Mouse (Mus musculus) midbrain, postnatal 0 days (tissue): ENCODE data around the gene Ppargc1a. TPM values are rescaled to one million over a fixed set of nuclear protein-coding genes. Genes with fewer than 3 reads are reported as not detected.

Source experiments
- ATAC-seq: fragments of 200-750 bp; cut with Nextera tagmentation; 2 replicates; pipeline ENCODE4 v1.8.0; 2017; ENCODE audit warnings: moderate number of reproducible peaks, mild to moderate bottlenecking, moderate TSS enrichment, moderate library complexity; ENCODE audit not compliant: low FRiP score
- DNase-seq: peaks from one replicate; pipeline ENCODE4 v3.0.0-alpha.2; 2015; ENCODE audit warnings: low spot score
- H3K27ac ChIP-seq: fragments of 300-500 bp; sonication (generic); 2 replicates; pipeline ENCODE4 v1.5.1; 2014; ENCODE audit warnings: low read depth, mild to moderate bottlenecking, low read length, mixed read lengths
- H3K27me3 ChIP-seq: fragments of 300-500 bp; sonication (generic); 2 replicates; pipeline ENCODE4 v1.6.1; 2014; ENCODE audit warnings: low read length, control low read depth, mixed read lengths; ENCODE audit not compliant: insufficient read depth
- H3K36me3 ChIP-seq: fragments of 300-500 bp; sonication (generic); 2 replicates; pipeline ENCODE4 v1.6.1; 2014; ENCODE audit warnings: low read length, control low read depth, mixed read lengths; ENCODE audit not compliant: insufficient read depth
- H3K4me1 ChIP-seq: fragments of 300-500 bp; sonication (generic); 2 replicates; pipeline ENCODE4 v1.6.1; 2014; ENCODE audit warnings: mild to moderate bottlenecking, control low read depth, antibody characterized with exemption, low read length, mixed read lengths; ENCODE audit not compliant: insufficient read depth
- H3K4me2 ChIP-seq: fragments of 300-500 bp; sonication (generic); 2 replicates; pipeline ENCODE4 v1.6.1; 2014; ENCODE audit warnings: low read depth, mild to moderate bottlenecking, low read length, mixed read lengths; ENCODE audit not compliant: poor library complexity, severe bottlenecking
- H3K4me3 ChIP-seq: fragments of 300-500 bp; sonication (generic); 2 replicates; pipeline ENCODE4 v1.5.1; 2014; ENCODE audit warnings: low read depth, mild to moderate bottlenecking, low read length, moderate library complexity
- H3K9ac ChIP-seq: fragments of 300-500 bp; sonication (generic); replicated peaks from 2 replicates; pipeline ENCODE4 v1.6.1; 2014; ENCODE audit warnings: mild to moderate bottlenecking, low read length, moderate library complexity, mixed read lengths; ENCODE audit not compliant: poor library complexity, severe bottlenecking
- H3K9me3 ChIP-seq: fragments of 300-500 bp; sonication (generic); 2 replicates; pipeline ENCODE4 v1.6.1; 2016; ENCODE audit warnings: low read length, control low read depth
- CTCF ChIP-seq: IDR thresholded peaks from 2 replicates; pipeline ENCODE4 v1.5.1; 2016; ENCODE audit warnings: antibody characterized with exemption, mild to moderate bottlenecking
- WGBS: fragments of 180-500 bp; shearing (Covaris S2); extraction: QIAGEN DNeasy Blood & Tissue Kit; methylation state at CpG from one replicate; pipeline ENCODE4 v1.1.7; 2014; 5-methylcytosine and 5-hydroxymethylcytosine counted together
- polyA plus RNA-seq: library from polyadenylated mRNA; unstranded; fragments of >200 nt; fragmentation: Nextera tagmentation; extraction: Ambion mirVana; gene quantifications from 2 replicates; pipeline ENCODE4 v1.2.1, GENCODE M21; 2015
- total RNA-seq: library from RNA; depleted of rRNA; stranded (reverse); fragments of >200 nt; gene quantifications from 2 replicates; pipeline ENCODE4 v1.2.3, GENCODE M21; 2014

Ppargc1a gene
- total and polyA plus RNA-seq, 2 experiments from 2014 or later: 15.7 to 17.9 TPM

DNA sequence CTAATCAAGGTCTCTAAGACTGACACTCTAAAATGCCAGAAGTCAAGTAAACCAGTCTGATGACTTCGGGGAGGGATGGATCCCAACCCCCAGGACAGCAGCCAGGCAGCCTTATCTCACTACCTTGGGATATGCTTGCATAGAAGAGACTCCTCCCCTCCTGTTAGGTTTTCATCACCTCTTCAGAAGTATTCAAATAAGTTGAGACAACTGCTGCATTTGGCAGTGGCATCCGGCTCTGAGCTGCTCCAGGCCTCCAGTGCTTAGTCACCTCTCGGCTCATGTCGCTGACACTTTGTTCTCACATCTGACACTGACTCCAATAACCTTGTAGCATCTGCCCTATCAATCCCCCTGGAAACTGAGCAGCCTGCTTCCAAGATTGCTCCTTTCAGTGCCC, 127.8 kb downstream of the Ppargc1a start:
- no peaks in the 10 kb centered on the region for H3K36me3 ChIP-seq
- DNase-seq (no peak), ATAC-seq (no peak)
- H3K9ac ChIP-seq: no peak overlapping the region
- no peak overlapping the region for H3K4me3 ChIP-seq
- no peaks in the 10 kb centered on the region for H3K27me3 ChIP-seq
- no peaks in the 10 kb centered on the region for H3K9me3 ChIP-seq
- 47% methylated on average over 4 of the region's 4 CpGs for WGBS
- H3K4me2 ChIP-seq: no peak overlapping the region
- TF ChIP-seq CTCF: no peak
- no peak overlapping the region for H3K27ac ChIP-seq
- no peaks in the 10 kb centered on the region for H3K4me1 ChIP-seq

DNA sequence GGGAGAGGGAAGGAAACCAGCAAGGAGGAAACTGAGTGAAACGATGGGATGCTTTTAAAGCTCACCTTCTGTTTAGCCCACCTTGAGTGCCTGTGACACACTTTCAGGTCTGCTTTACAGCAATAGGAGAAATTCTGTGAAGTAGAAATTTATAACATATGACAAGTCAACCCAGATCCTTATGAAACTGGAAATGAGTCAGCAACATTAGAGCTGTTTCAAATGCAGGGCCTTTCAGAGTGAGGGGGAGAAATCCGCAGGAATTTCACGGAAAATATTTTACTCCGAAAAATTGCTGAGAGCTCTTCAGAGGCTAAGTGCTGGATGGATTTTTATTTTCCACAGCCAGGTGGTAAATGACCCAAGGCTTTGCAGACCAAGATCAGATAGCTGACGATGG, 133.6 kb downstream of the Ppargc1a start:
- Histone ChIP-seq H3K36me3 (no peaks in the 10 kb centered on the region), H3K4me3 (no peak overlapping the region), H3K27ac (no peak overlapping the region), H3K9ac (no peak overlapping the region), H3K4me2 (no peak overlapping the region), H3K4me1 (no peaks in the 10 kb centered on the region), H3K9me3 (no peaks in the 10 kb centered on the region), H3K27me3 (no peaks in the 10 kb centered on the region)
- no peak for TF ChIP-seq CTCF
- WGBS: 77% methylated on average over 5 of the region's 5 CpGs
- no peak for DNase-seq
- no peak for ATAC-seq

DNA sequence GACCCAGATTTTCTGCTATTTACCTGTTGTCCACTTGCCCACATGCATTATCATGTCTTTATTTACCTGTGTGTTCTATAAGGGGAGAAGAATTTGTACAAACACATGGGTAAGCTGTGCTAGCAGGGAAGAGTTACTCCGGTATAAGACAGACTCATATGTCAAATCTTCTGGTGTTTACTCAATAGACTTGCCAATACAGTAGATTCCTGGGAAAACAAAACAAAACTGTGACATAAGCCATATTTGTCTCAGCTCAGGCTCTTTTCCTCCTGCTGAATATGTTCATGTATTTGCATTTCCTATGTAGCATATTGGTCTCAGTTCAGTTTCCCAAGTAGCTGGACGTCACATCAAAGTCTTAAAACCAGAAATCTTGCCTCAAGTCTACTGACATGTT, 135.0 kb downstream of the Ppargc1a start:
- ATAC-seq (no peak), DNase-seq (no peak)

DNA sequence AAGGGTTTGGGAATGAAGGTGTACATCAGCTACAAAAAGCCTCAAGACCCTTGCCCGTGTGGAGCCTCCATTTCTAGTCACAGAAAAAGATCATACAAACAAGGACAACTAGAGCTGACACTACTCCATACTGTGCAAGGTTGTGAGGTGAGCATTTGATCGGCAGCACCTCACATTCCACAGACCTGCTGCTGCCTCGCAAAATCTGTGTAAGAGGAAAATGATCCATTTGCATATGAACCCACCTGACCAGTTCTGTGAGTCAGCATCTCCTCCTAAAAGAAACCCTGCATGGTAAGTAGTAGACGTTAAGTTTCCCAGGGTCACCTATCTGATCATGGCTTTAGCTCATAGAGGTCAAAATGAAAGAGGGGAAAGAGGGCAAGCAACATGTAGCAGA, 135.5 kb downstream of the Ppargc1a start:
- no peak for ATAC-seq
- 69% methylated on average over 4 of the region's 4 CpGs for WGBS
- no peak for DNase-seq
- Histone ChIP-seq H3K4me2 (no peak overlapping the region), H3K27me3 (no peaks in the 10 kb centered on the region), H3K4me3 (no peak overlapping the region), H3K9ac (no peak overlapping the region), H3K4me1 (no peaks in the 10 kb centered on the region), H3K36me3 (no peaks in the 10 kb centered on the region), H3K9me3 (no peaks in the 10 kb centered on the region), H3K27ac (no peak overlapping the region)
- no peak for TF ChIP-seq CTCF

More for the DNA sequence above, 135.0 kb downstream of the Ppargc1a start:
- Histone ChIP-seq H3K4me2 (no peak overlapping the region), H3K9ac (no peak overlapping the region), H3K4me1 (no peaks in the 10 kb centered on the region), H3K9me3 (no peaks in the 10 kb centered on the region), H3K27me3 (no peaks in the 10 kb centered on the region), H3K27ac (no peak overlapping the region), H3K36me3 (no peaks in the 10 kb centered on the region), H3K4me3 (no peak overlapping the region)
- TF ChIP-seq CTCF: no peak
- 89% methylated on average over 2 of the region's 2 CpGs for WGBS

DNA sequence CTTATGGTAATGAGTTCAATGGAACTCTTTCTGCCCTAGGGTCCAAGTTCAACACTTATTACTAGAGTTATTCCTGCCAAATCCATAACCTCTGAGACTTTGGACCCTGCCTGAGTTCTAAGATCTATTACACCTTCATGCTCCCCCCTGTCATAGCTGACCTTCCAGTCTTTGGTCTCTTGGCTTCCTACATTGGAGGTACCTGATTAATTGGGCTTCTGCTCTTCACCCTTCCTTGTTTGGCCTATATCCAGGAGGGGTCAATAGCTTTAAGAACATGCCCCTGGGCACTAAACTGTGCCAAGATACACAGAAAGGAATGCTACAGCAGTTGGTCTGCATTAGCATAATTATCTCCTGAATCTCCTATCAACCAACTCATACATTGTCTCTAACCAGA, 141.1 kb downstream of the Ppargc1a start:
- H3K9ac ChIP-seq: no peak overlapping the region
- no peak overlapping the region for H3K4me3 ChIP-seq
- H3K27me3 ChIP-seq: no peaks in the 10 kb centered on the region
- ATAC-seq (no peak), DNase-seq (no peak)
- H3K4me1 ChIP-seq: no peaks in the 10 kb centered on the region
- no peaks in the 10 kb centered on the region for H3K9me3 ChIP-seq
- TF ChIP-seq CTCF: no peak
- no peak overlapping the region for H3K4me2 ChIP-seq
- H3K27ac ChIP-seq: no peak overlapping the region
- no peaks in the 10 kb centered on the region for H3K36me3 ChIP-seq

DNA sequence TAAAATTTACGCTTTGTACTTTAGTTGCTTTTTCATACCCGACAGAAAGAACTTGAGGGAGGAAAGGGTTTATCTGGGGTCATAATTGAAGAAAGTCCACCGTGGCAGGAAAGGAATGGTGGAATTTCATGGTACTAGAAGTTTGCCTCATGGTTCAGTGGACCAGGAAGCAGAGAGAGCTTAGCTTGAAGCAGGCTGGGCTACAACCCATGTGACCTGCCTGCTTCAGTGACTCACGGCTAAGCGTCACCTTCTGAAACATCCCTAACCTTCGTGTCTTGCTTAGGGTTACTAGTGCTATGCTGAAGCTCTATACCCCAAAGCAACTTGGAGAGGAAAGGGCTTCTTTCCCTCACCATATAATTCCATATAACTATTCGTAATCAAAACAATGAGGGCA, 151.1 kb downstream of the Ppargc1a start:
- no peak for DNase-seq
- H3K9me3 ChIP-seq: no peaks in the 10 kb centered on the region
- no peak overlapping the region for H3K27ac ChIP-seq
- no peak for TF ChIP-seq CTCF
- H3K27me3 ChIP-seq: no peaks in the 10 kb centered on the region
- 84% methylated on average over 7 of the region's 7 CpGs for WGBS
- no peak for ATAC-seq
- H3K4me1 ChIP-seq: no peaks in the 10 kb centered on the region
- H3K4me2 ChIP-seq: no peak overlapping the region
- H3K36me3 ChIP-seq: no peaks in the 10 kb centered on the region
- no peak overlapping the region for H3K9ac ChIP-seq
- no peak overlapping the region for H3K4me3 ChIP-seq

DNA sequence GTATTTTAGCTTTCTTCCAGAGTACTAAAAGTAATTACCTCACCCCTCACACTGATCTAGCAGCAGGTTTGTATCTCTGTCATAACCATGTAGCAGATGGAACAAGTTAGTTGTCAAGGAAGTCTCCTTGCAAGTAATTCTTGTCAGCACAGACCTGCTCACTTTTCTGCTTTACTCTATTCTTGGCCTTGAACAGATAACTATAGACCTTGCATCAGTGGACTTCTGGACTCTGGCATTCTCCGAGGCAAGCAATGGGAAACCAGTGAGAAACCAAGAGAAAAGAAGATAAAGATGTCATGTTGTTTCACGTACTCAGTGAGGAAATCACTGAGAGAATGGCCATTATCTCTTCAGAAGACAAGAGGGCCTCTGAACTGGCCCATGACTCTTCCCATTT, 152.1 kb downstream of the Ppargc1a start:
- H3K4me2 ChIP-seq: no peak overlapping the region
- ATAC-seq: no peak
- 84% methylated on average over 2 of the region's 2 CpGs for WGBS

More for the DNA sequence above, 152.1 kb downstream of the Ppargc1a start:
- Histone ChIP-seq H3K9me3 (no peaks in the 10 kb centered on the region), H3K27me3 (no peaks in the 10 kb centered on the region), H3K36me3 (no peaks in the 10 kb centered on the region), H3K9ac (no peak overlapping the region), H3K4me3 (no peak overlapping the region), H3K4me1 (no peaks in the 10 kb centered on the region), H3K27ac (no peak overlapping the region)
- DNase-seq: no peak
- no peak for TF ChIP-seq CTCF
